Mouse (Mus musculus): ENCODE measurements at regions not wholly inside any gene's neighbourhood (a gene's known extent, or its start where the extent isn't known, plus 50 kb on each side); places are given as distances from the start of the nearest gene placed in this dataset.

DNA sequence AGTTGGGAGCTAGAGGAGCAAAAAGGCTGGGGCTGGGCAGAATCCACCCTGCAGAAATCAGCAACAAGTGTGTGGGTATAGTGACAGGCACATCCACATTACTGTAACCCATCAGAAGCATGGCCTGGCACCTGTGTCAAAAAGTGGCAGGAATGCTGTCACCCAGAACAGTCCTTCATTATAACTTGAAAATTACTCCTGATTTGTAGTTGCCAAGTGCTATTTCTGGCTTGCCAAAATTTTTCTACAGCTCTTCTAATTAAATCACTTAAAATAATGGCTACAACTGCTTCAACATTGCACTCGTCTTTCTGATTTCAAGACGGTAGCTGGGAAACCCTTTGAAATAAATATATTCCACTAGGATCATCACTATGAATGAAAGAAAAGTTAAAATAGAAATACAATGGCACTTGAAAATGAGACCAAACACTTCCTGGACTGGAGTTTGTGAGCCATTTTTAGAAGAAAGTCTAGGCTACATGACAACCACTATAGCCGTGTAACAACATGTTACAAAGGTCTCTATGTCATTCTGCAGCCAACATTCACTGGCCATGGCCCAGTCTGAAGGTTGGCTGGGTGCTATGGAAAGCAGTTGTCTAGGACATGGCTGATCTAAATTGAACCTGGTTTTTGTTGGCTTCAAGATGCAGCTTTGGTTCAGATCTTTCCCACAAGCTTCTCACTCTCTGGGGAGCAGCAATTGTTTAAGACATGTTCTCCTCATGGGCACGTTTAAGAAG is 190.6 kb upstream of the Tapt1 start:
- ATAC-seq (replicated peaks; ENCODE audit: poor library complexity), result no peak

DNA sequence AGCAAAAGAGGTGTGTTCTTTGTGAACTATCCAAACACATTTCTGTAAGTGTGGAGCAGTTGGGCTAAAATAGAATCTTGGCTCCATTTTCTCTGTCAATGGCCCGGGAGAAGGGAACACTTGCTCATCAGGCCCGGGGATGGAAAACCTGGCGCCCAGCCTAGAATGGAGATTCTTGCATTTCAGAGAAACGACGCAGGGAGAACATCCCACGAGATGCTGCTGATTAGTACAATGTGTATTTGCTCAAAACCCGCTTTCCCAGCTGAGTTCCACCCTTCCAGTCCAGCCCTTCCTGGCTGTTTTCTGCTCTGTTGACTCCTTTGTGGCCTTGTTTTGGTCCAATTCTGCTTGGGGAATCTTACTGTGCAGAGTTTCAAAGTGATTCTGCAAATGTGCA is 188.0 kb upstream of the Tapt1 start:
- ATAC-seq (replicated peaks; ENCODE audit: poor library complexity), result no peak

DNA sequence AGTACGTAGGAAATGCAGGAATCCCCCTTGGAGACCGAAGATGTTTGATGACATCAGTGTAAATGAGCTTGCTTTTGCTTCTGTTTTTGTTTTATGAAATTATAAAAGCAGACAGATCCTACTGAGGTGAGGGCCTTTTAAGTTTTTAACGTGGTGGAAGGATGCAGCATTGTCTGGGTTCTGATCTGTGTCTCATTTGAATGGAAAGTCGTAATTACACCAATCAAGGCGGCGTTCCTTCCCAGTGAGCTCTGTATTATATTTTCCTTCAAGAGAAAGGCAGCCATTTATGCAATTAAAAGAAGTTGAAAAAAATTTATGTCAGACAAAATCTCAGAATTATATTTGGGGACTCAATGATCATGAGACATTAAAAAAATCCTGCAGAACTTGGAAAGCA is 176.9 kb upstream of the Tapt1 start:
- no peak for ATAC-seq (replicated peaks; ENCODE audit: poor library complexity)

DNA sequence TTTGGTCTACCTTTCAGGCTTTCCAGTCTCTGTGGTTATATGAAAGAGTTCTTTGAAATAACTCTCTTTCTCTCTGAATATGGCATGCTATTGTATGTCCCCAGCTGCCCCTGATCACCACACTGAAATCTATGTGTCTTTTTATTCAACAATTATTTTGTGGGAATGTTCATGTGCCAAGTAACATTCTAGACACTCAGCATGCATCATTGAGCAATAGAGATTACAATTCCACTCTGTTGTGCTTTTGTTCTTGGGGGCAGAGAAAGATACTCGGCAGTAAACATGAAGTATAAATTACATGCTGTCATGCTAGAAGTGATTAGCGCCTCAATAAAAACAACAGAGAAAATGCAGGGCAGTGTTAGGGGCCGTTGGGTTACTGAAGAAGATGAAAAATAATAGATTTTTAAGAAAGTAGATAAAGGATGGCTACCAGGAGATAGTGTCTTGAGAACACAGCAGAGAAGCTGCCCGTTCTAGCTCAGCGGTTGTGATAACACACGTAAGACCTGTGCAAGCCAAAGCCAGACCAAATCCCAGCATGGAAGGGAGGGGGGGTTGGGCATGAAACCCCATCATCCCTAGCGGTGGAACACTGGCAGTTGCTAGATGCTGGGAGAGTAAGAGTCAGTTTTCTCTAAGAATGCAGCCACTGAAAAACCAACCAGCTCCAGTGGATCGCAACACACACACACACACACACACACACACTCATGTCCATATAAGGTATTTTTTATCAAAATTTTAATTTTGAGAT is 174.3 kb upstream of the Tapt1 start:
- no peak for ATAC-seq (replicated peaks; ENCODE audit: poor library complexity)

DNA sequence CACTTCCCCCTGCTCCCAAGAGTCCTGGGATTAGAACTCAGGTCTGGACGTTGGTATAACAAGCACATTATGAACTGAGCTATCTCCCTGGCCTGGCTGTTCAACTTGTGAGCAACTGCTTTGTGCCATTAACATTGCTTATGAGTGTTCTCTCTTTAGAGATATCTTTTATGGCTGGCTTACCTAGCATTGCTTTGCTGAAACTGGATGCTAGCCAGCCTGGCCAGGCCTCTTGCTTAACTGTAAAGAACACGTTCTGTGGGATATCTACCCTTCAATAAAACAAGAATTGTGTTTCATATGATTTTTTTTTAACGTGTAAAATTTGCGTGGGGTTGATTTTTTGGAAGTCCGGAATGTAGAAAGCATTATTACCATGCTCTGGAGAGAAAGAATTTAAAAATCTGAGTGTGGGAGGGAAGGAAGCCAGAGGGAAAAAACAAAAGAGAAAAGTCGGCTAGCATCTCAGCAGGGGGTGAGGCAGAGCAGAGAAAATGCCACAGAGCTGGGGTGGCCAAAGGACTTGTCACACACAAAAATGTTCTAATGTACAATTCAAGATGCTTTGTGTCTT is 160.9 kb upstream of the Tapt1 start:
- ATAC-seq (replicated peaks; ENCODE audit: poor library complexity), result no peak

DNA sequence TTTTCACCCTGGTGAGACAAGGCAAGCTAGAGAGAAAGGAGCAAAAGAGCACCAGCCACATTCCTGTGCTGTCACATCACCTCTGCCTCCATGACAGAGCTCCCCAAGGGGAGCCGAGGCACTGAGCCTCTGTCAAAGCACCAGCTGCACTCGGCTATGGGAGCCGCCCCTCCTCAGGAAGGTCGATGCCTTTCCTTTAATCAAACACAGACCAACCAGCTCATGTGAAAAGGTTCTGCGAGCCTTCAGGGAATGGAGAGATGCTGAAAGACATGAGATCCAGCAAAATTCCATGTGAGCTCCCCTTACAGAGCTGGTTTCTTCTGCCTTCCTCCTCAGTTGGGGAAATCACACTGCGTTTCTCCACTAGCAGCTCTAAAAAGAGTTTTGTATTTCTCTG is 159.8 kb upstream of the Tapt1 start:
- no peak for ATAC-seq (replicated peaks; ENCODE audit: poor library complexity)

DNA sequence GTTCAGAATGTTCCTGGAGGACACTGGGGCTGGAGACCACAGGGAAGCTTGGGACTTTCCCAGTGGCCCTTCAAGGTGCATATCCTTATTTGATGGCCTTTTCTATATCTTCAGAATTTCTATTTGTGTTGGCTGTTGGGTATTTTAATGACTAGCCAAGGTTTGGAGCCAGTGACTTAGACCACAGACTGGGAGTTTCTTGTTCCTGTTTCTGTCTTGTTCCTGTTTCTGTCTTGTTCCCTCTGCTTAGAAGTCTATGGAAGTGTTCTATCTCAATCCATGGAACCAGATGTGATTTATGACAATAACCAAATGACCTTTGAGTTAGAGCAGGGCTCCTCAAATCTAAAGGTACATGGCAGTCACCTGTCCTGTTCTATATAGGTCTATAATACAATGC is 156.6 kb upstream of the Tapt1 start:
- ATAC-seq (replicated peaks; ENCODE audit: poor library complexity), result peak; percentile 78

DNA sequence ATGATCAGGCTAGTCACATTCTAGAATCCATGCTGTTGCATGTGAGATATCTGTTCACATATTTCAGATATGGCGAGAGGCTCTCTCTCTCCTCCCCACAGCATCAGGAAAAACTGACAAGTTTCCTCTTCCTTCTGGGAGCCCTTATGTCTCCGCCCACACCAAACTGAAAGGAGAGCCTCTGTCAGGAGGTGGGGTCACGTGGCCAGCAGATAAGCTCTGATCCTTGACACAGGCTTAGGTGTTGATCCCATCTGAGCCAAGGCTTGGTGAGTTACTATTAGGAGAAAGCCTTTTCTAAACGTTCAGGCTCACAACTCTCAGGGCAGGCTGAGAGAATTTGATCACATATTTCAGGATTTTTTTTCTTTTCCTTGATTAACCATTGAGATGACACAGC is 143.6 kb upstream of the Tapt1 start:
- ATAC-seq (replicated peaks; ENCODE audit: poor library complexity), result no peak

DNA sequence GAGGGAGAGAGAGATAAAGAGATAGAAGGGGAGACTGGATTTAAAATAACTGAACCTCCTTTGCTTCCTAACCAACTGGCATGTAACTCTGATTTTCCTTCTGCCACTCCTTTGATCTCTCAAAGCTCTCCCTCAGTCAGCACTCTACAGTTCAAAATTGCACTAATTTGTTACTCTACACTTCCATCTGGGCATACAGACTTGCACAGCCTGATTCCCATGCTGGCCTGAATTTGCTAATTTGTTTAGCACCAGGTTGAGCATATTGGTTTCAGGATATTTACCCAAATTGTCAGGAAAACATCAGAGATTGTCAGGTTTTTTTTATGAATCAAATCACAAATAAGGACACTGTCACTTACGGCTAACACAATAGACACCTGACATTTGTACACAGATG is 125.9 kb upstream of the Tapt1 start:
- no peak for ATAC-seq (replicated peaks; ENCODE audit: poor library complexity)

DNA sequence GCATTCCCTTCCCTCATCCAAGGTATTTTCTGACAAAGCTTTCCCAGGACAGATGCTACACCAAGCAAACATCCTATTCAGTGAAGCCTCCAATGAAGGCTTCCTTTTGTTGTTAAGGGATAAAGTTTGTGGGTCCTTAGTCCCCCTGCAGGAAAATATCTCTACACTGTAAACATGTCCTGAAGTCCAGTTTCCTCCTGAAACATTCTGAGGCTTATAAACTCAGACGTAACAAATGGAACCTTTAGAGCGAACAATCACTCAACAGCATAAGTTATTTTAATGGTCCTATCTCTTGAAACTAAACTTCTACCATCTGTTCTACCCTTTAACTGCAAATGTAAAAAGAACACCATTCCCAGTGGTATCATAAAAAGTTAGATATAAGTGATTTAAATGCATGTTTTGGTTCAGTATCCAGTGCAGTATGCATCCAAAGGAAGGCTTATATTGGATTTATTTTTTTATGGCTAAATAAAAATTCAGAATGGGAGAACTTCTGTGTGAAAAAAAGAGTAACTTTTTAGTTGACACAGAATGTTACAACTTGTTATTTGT is 115.1 kb upstream of the Tapt1 start:
- ATAC-seq (replicated peaks; ENCODE audit: poor library complexity), result no peak

DNA sequence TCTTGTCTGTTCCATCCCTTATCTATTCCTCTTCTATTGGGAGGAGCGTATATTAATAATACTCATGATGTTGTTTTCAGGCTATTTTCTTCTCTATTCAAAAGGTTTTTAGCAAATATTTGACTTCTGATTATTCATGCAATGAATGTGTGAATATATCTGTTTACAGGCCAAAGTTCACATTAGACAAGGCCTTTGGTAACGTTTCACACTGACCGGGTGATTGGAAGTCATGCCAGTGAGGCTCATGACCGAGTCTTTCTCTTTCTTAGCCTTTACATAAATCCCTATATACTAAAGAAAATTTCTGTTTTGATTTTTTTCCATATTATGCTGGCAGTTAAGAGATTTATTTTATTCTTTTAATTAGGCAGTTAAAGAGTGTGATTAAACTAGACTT is 112.2 kb upstream of the Tapt1 start:
- ATAC-seq (replicated peaks; ENCODE audit: poor library complexity), result no peak

DNA sequence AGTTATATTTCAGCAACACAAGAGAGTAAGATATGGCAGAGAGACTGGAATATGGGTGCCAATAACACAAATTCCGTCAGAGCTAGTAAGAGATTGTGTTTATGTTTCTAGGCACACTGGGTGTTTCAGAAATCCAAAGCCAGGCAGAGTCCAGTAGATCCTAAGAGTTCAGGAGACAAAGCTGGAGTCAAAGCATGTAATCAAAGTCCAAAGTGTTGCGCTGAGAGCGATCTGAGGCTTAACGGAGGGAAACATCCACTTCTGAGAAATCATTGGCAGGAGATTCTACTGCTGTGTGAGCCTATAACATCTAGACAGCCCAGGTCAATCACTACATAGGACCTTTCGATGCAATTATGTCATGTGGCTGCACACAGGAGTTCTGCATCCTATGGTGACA is 109.3 kb upstream of the Tapt1 start:
- no peak for ATAC-seq (replicated peaks; ENCODE audit: poor library complexity)

DNA sequence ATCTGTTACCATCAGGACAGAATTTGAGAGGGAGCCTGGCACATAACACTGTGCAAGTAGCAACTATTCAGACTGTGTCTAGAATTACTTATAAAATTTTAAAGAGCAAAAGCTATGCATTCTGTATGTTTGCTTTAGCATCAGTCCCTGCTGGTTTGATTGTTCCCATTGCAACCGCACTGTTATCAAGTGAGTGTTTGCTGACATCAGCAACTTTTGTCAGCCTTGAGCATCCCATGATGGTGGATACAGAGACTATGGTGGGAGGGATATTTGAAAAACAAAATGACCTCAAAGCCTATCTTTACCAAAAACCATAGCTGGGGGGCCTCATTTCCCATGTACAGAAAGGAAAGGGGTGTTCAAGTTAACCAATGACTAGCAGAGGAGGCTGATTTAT is 93.2 kb upstream of the Tapt1 start:
- ATAC-seq (replicated peaks; ENCODE audit: poor library complexity), result no peak

DNA sequence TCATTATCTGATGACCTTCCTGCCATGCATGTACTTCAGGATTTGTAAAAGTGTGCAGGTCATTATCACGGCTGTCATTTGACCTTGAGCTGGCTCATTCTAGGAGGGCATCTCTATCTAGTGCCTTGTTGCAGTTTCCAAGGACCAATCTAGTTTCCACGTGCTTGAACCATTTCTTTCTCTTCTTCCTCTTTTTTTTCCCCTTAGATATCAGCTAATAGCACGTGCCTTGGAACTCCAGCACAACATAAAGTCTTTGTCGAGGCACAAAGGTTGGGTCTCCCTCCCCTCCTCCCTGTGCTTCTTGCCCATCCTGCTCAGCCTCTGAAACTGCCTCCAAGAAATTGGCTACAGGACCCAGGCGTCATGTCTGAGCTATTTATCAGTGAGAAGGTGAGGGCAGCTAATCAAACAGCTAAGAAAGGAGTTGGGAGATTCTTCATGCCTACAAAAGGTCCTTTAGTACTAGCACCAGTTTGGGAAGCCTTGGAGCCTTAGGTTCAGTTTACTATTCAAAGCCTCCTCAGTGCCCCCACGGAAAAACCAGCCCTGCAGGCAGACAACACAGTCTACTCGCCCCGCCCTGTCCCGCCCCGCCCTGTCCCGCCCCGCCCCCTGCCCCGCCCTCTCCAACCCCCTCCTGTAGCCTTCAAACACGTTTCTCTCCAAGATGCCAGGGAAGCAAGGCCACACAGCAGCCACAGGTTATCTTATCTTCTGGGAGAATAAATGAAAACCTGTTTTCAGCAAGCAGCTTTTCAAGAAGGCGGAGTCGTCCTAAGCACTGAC is 80.5 kb upstream of the Tapt1 start:
- no peak for ATAC-seq (replicated peaks; ENCODE audit: poor library complexity)

DNA sequence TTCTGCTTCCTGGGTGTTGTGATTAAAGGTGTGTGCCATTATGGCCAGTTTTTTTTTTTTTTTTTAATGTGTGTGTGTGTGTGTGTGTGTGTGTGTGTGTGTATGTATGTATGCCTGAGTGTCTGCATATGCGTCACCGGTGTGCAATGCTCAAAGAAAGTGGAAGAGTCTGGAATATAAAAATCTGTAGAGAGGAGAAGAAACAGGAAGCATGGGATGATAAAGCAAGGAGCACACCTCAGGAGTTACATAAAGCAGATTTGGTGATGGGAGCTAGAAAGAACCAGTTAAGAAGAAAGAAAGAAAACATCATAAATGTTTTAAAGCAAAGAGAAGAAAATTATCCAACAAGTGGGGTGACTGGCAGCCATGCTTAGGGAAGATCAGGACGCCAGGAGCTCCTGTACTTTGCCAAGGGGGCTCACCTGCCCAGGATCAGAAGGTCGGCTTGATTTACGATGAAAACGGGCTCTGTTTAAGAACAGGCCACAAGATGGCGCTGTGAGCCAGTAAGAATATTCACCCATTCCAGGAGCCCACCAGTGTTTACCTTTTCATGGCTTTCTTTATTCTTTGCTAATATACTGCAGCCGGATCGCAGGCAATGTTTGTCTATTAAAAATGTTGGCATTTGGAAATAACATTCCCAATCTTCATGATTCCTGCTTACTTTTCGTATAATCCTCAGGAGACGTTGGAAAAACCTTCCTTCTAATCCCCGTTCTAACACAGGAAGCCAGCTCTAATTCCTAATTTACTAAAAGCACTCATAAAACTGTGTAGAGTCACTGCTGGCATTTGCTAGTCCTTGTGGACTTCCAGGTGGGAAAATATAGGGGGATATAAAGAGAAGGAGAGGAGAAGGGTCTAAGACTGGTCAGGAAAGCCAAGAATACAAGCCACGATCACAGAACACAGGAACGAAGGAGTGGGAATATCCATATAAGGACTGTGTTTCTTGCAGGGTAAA is 77.7 kb upstream of the Tapt1 start:
- peak; percentile 86 for ATAC-seq (replicated peaks; ENCODE audit: poor library complexity)

DNA sequence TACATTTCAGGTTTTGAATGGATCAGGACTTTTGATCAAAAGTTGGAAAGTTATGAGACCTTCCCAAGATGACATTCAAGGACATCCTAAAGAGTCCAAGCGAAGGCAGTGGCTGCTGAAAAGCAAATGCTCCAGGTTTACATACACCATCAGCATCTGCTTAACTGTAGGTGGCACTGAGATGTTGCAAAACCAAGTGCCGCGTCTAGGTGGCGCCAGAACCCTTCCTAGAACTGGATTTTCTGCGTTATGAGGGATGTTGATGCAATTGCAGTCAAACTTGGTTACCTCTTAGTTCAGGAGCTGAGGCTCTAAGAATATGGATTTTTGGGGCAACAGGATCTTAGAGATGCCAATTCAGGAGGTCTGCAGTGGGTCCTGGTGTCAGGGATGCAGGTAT is 58.0 kb upstream of the Tapt1 start:
- peak; percentile 98 for ATAC-seq (replicated peaks; ENCODE audit: poor library complexity)

Data from megakaryocyte progenitor cell, adult 5-6 weeks (primary cell).